Mouse (Mus musculus): Measurements from ENCODE around the gene Kcnn4.

Gene Kcnn4

DNA sequence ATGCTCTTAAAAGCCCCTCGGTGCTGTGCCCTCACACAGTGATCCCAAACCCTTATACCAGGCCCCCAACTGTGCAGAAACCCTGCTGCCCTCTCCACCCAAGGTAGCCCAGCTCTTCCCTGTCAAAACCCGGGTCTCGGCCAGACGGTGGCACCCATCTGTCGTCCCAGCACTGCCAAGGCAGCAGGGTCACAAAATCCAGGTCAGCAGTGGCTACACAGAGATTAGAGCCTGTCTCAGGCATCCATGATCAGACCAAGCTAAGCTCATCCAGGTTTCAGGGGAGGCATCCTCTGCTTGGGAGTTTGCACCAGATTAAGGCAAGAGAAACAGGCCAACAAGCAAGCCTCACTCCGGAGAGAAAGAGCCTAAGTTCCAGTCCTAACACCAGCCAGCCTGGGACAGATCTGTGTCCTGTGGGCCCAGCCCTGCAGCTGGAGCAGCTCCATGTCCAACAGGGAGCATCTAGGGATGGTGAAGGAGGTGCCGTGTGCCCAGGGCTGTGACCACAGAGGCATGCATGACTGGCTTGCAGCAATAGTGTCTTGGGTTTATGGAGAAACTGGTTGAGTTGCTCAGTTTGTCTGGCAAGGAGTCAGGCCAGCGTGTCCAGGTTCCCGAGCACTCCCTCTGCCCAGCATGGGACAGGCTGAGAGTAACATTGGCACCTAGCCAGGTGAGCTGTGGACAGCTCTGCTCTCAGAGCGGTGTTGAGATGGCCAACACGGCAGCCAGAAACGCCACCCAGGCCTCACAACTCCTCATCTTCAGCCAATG, 54.1 kb downstream of the Kcnn4 start:
- DNase-seq (ENCODE audit: low read depth, low spot score): peak; percentile 84

DNA sequence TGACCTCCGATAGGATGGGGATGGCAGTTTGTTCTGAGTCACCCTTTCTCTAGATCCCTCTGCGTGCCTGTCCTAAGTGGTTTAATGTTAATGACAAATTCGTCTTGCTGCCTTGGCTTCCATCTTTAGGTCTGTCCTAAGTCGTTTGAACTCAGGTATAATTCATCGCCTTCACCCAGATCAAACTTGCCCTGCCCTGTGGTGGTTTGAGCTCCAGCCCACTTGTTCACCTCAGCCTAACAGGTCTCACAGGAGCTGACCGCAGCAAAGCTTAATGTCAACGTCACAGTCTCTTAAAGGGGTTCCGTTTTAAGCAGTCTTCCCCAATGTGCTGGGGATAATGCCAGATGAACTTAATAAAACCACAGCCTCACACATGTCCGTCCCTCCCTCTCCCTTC, 55.9 kb downstream of the Kcnn4 start:
- no peak for DNase-seq (ENCODE audit: low read depth, low spot score)

DNA sequence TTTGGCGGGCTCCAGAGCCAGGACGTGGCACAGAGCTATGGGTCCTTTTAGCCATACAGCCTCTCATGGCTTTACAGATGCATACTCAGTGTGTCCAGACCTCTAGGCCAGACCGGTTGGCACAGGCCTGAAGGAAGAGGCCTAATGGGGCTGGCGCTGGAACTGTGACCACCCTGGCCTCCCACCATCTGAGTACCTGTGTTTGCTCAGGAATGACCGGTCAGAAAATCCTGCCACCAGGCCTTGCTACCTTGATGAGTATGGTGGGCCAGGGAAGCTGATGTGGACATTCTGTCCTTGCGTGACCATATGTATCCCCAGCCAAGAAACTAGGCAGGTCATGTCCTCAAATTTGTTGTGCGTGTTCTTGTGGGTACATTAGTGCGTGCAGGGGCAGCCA, 57.1 kb downstream of the Kcnn4 start:
- no peak for DNase-seq (ENCODE audit: low read depth, low spot score)

DNA sequence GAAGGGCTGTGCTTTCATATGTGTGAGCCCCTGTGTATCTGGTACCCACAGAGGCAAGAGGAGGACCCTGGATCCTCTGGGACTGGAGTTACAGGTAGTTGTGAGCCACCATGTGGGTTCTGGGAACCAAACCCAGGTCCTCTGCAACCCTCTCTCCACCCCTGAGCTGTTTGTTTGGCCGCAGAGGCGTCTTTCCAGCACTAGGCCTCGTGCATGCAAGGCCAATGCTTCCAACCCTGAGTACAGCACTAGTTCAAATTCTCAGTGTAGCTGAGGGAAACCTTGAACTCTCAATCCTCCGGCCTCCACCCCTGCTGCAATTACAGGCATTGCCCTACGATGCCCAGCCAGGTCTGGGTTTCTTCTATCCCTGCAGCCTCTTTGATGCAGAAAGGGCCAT, 58.7 kb downstream of the Kcnn4 start:
- DNase-seq (ENCODE audit: low read depth, low spot score): no peak

DNA sequence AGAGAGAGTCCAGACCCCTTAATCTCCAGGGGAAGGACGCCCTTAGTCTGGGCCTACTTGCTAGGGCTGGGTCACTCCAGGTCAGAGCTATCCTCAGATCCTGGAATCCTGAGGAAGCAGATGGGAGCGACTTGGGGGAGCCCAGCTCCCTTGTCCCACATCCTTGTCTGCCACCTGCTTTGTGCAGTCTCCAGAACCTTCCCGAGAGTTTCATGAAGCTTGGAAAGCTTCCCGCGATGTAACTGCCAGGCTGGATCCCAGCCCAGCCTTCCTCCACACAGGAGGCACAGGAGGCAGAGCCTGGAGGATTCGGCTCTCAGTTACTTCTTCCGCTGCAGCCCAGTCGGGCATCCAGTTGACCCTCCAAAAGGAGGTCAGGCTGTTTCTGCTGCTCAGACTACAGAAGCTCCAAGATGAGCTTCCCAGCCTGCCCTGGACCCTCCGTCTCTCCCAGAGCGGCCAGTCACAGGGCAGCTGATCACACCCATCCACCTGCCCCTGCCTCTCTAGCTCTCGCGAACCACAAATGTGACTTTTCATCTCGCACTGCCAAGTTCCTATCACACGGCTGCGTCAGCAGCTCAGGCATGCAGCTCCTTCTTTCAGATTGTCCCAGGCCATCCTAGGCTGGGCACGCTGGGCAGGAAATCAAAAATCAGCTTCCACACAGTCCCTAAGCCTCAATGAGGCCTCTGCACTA, 59.5 kb downstream of the Kcnn4 start:
- peak; percentile 99 for DNase-seq (ENCODE audit: low read depth, low spot score)

DNA sequence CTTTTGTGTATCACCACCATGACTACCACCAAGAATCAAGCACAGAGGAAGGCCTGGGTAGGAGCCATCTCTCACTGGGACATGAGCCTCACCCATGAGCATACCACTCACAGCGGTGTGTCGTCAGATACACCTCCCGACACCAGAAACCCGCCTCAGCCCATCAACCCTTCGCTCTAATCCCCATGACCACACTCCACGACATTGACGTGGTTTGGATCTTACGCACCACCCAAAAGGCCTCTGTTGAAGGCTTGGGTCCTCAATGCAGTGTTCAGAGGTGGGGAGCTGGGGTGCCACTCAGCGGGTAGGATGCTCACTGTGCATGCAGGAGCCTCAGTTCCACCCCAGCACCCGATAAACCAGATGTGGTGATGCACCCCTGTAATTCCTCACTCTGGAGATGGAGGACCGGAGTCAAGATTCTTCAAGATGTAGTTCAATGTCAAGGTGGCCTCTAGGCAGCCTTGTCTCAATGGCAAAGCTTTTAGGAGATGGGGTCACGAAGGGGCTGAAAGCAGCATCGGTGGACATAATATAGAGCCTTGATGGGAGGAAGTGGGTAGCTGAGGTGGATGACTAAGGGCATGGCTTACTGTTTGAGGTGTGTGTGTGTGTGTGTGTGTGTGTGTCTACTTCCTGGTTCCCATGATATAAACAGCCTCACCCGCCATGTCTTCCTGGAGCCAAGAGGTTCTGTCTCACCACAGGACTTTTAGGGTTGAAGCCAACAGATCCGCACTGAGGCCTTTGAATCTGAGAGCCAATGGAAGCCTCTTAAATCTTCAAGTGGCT, 60.7 kb downstream of the Kcnn4 start:
- no peak for DNase-seq (ENCODE audit: low read depth, low spot score)

DNA sequence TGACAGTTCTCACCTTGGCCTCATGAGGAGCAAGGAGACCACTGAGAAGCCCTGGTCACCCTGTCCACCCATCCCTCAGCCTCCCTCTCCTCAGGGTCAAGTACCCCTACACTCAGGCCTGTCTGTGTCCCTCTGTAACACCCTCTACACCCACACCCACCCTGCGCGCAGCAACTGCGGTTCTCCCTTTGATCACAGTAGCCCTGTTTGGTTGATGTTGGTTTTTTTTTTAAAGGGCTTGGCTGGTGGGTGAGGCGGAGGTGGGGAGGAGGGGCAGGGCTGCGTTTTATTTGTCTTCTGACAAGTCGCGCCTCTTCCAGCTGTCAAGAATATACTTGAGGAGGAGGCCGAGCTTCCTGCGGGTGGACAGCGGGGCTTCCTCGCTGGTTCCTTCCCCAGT, 61.6 kb downstream of the Kcnn4 start:
- peak; percentile 50 for DNase-seq (ENCODE audit: low read depth, low spot score)

DNA sequence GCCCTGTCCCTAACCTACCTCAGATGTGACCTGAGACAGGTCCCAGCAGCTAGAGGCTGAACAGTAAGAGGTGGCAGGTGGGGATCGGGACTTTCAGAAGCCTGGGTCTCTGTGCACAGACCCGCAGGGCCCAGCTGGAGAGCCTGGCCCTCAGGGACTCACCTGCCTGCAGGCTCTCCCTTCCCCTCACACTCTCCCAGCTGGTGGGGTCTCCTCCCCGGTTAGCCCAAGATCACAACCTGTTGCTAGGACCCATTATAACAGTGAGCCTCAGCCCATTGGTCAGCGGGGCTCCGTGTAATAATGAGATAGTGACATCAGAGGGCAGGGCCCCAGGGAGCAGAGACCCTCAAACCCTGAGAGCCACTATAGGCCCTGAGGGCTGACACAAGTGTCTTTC, 65.2 kb downstream of the Kcnn4 start:
- DNase-seq (ENCODE audit: low read depth, low spot score): no peak
